In genomic region chr19:14162773-14163172, GRCm38 (mm10) we compare ENCODE assay signal across 23 mouse cellular contexts.
DNase-seq lines count a peak whose midpoint lies in the region; ATAC-seq and TF ChIP-seq lines count a peak whose summit lies in the region.
"Had no signal": no experiment of that assay in that cellular context is flagged by ENCODE, and none has a peak within 500 bp of the region (broad histone marks: within the 10 kb centered on the region; RNA-seq: fewer than 3 reads in every experiment).

No protein-coding gene starts in this region.

- TF ChIP-seq POLR2A in kidney, adult 2 months (IDR thresholded peaks at IDR 0.05; ENCODE audit: low read depth, low read length), result no peak

- no peaks in the 10 kb centered on the region for H3K4me1 ChIP-seq in kidney, adult 2 months (ENCODE audit: control insufficient read depth, insufficient read depth, low read length)
- peaks cover 14% of the 10 kb centered on the region; the same call in 1 of the 2 replicates for H3K4me1 ChIP-seq in kidney, embryonic 15.5 days
- H3K4me1 ChIP-seq in neural tube, embryonic 15.5 days, result no peaks in the 10 kb centered on the region
- H3K4me1 ChIP-seq: heart, embryonic 10.5 days; heart, embryonic 13.5 days had no signal

- no peaks in the 10 kb centered on the region for H3K36me3 ChIP-seq in kidney, adult 2 months (ENCODE audit: control insufficient read depth, insufficient read depth, low read length)
- H3K36me3 ChIP-seq in kidney, embryonic 15.5 days, result no peaks in the 10 kb centered on the region
- H3K36me3 ChIP-seq in neural tube, embryonic 15.5 days, result no peaks in the 10 kb centered on the region
- H3K36me3 ChIP-seq: forebrain, embryonic 10.5 days; heart, embryonic 10.5 days; heart, embryonic 13.5 days had no signal

- H3K9ac ChIP-seq in kidney, embryonic 15.5 days, result no peak overlapping the region
- no peak overlapping the region for H3K9ac ChIP-seq in neural tube, embryonic 15.5 days (replicated peaks)
- H3K9ac ChIP-seq: forebrain, embryonic 13.5 days; heart, embryonic 13.5 days; hindbrain, embryonic 14.5 days had no signal

- 24% methylated on average over 4 of the region's 4 CpGs for WGBS in kidney, adult 2 months
- WGBS in kidney, embryonic 15.5 days, result 22% methylated on average over 4 of the region's 4 CpGs
- WGBS in neural tube, embryonic 15.5 days, result 55% methylated on average over 4 of the region's 4 CpGs

- H3K4me3 ChIP-seq in kidney, adult 2 months (ENCODE audit: insufficient read depth, low read depth, low read length), result no peak overlapping the region
- H3K4me3 ChIP-seq in kidney, embryonic 15.5 days (replicated peaks), result no peak overlapping the region
- H3K4me3 ChIP-seq in neural tube, embryonic 15.5 days (replicated peaks), result no peak overlapping the region
- H3K4me3 ChIP-seq: forebrain, embryonic 10.5 days; forebrain, embryonic 13.5 days; heart, adult 2 months; heart, embryonic 10.5 days; heart, embryonic 13.5 days had no signal

- peak; percentile 10 for DNase-seq in kidney, adult 2 months
- DNase-seq in kidney, postnatal 10 days, result no peak
- no peak for DNase-seq in kidney, postnatal 14 days
- no peak for DNase-seq in neural tube, embryonic 10.5 days (ENCODE audit: extremely low spot score, low spot score)
- DNase-seq: adrenal gland, adult 8-10 months; adrenal gland, postnatal 25 days; cerebellum, adult 18-20 months; cerebellum, adult 9-10 months; cerebellum, postnatal 14 days; gastrocnemius, postnatal 10 days; gastrocnemius, postnatal 36 days; heart, adult 2 months; heart, postnatal 14 days; heart, postnatal 4 days had no signal

- no peak for TF ChIP-seq CTCF in kidney, adult 2 months (conservative IDR thresholded peaks at IDR 0.05; ENCODE audit: insufficient read depth, insufficient read length, low read depth, low read length)

- H3K27ac ChIP-seq in kidney, adult 2 months (ENCODE audit: insufficient read depth, low read depth, low read length), result no peak overlapping the region
- 0 out of 2 replicates have a peak overlapping the region, but pooled peaks have one; percentile 30 for H3K27ac ChIP-seq in kidney, embryonic 15.5 days
- H3K27ac ChIP-seq in neural tube, embryonic 15.5 days (replicated peaks), result no peak overlapping the region
- H3K27ac ChIP-seq: forebrain, embryonic 10.5 days; forebrain, embryonic 13.5 days; heart, adult 2 months; heart, embryonic 10.5 days; heart, embryonic 13.5 days; hindbrain, embryonic 14.5 days had no signal

- 0 out of 2 replicates have a peak overlapping the region, but pooled peaks have one; percentile 10 for H3K4me2 ChIP-seq in kidney, embryonic 15.5 days
- H3K4me2 ChIP-seq in neural tube, embryonic 15.5 days, result no peak overlapping the region
- H3K4me2 ChIP-seq: forebrain, embryonic 13.5 days; heart, embryonic 13.5 days; hindbrain, embryonic 14.5 days had no signal

- ATAC-seq in kidney, embryonic 15.5 days (replicated peaks; ENCODE audit: low FRiP score), result peak; percentile 77; the same call in 1 of the 2 replicates
- ATAC-seq in neural tube, embryonic 15.5 days (ENCODE audit: low FRiP score), result peak; percentile 50; the same call in 1 of the 2 replicates
- ATAC-seq: activated CD4-positive, CD25-positive, alpha-beta regulatory T cell, adult 4 months; forebrain, embryonic 13.5 days; forebrain, embryonic 16.5 days had no signal

- H3K9me3 ChIP-seq in kidney, embryonic 15.5 days (replicated peaks), result no peaks in the 10 kb centered on the region
- H3K9me3 ChIP-seq in neural tube, embryonic 15.5 days (replicated peaks), result no peaks in the 10 kb centered on the region
- H3K9me3 ChIP-seq: forebrain, embryonic 10.5 days; forebrain, embryonic 13.5 days; heart, embryonic 10.5 days; heart, embryonic 13.5 days had no signal

- H3K27me3 ChIP-seq in kidney, adult 2 months (replicated peaks; ENCODE audit: control insufficient read depth, insufficient read depth, low read length), result no peaks in the 10 kb centered on the region
- no peaks in the 10 kb centered on the region for H3K27me3 ChIP-seq in kidney, embryonic 15.5 days
- H3K27me3 ChIP-seq in neural tube, embryonic 15.5 days (replicated peaks), result no peaks in the 10 kb centered on the region
- H3K27me3 ChIP-seq: forebrain, embryonic 13.5 days had no signal
